Mouse (Mus musculus): ENCODE measurements around the gene Foxi3. TPM values are rescaled to one million over a fixed set of nuclear protein-coding genes. Genes with fewer than 3 reads are reported as not detected.

Foxi3 gene
- polyA plus RNA-seq, 1 experiment from 2014 or later = not detected

Other genes with a start within 250 kb of the Foxi3 start
- 4.8 and 6.1 TPM in 2 replicates for gene Rpia, start 164.3 kb upstream of the Foxi3 start, polyA plus RNA-seq (2014; fragmentation: Nextera tagmentation; extraction: Ambion mirVana)
- gene Eif2ak3, start 112.0 kb upstream of the Foxi3 start, polyA plus RNA-seq (2014; fragmentation: Nextera tagmentation; extraction: Ambion mirVana) = 7.3 and 8.2 TPM in 2 replicates
- gene Tex37, start 37.6 kb upstream of the Foxi3 start, polyA plus RNA-seq (2014; fragmentation: Nextera tagmentation; extraction: Ambion mirVana) = not detected in 2 replicates
- 21.5 and 23.0 TPM in 2 replicates for gene Thnsl2, start 187.9 kb downstream of the Foxi3 start, polyA plus RNA-seq (2014; fragmentation: Nextera tagmentation; extraction: Ambion mirVana)
- gene Fabp1, start 243.3 kb downstream of the Foxi3 start, polyA plus RNA-seq (2014; fragmentation: Nextera tagmentation; extraction: Ambion mirVana) = 97.8 and 153 TPM in 2 replicates

Data from intestine, embryonic 14.5 days (tissue).